Mouse (Mus musculus) C2C12 (cell line): ENCODE results near the gene Tor4a. TPM values are rescaled to one million over a fixed set of nuclear protein-coding genes. Genes with fewer than 3 reads are reported as not detected.

Experiments
- H3K27me3 ChIP-seq: one replicate; pipeline ENCODE4 v1.6.1; 2011; ENCODE audit not compliant: control insufficient read depth, insufficient read depth, insufficient read length
- H3K36me3 ChIP-seq: one replicate; pipeline ENCODE4 v1.6.1; 2011; ENCODE audit not compliant: control insufficient read depth, insufficient read depth
- H3K4me3 ChIP-seq: one replicate; pipeline ENCODE4 v1.5.1; 2011; ENCODE audit warnings: mild to moderate bottlenecking, control low read depth; ENCODE audit not compliant: poor library complexity, insufficient read depth, severe bottlenecking
- H3K79me2 ChIP-seq: one replicate; pipeline ENCODE4 v1.6.1; 2011; ENCODE audit not compliant: control insufficient read depth, insufficient read depth
- H3K79me3 ChIP-seq: one replicate; pipeline ENCODE4 v1.6.1; 2011; ENCODE audit warnings: low read depth, control low read depth
- H3ac ChIP-seq: one replicate; pipeline ENCODE3; 2011; ENCODE audit warnings: low read depth; ENCODE audit not compliant: control insufficient read depth, insufficient read length
- CEBPB ChIP-seq: IDR thresholded peaks from one replicate; pipeline ENCODE4 v1.6.1; 2011; ENCODE audit warnings: low read depth, mild to moderate bottlenecking, control low read depth, moderate library complexity
- CTCF ChIP-seq: IDR thresholded peaks from one replicate; pipeline ENCODE4 v1.5.1; 2011; ENCODE audit not compliant: control insufficient read depth, insufficient read depth, insufficient read length
- FOSL1 ChIP-seq: IDR thresholded peaks from one replicate; pipeline ENCODE4 v1.8.0; 2011; ENCODE audit warnings: mild to moderate bottlenecking, low read length; ENCODE audit not compliant: poor library complexity, insufficient read depth, severe bottlenecking
- MAX ChIP-seq: IDR thresholded peaks from one replicate; pipeline ENCODE4 v1.6.1; 2011; ENCODE audit warnings: mild to moderate bottlenecking, control low read depth
- MYOD1 ChIP-seq: IDR thresholded peaks from one replicate; pipeline ENCODE4 v1.6.1; 2011; ENCODE audit warnings: low read depth; ENCODE audit not compliant: control insufficient read depth, insufficient read length
- MYOG ChIP-seq: IDR thresholded peaks from one replicate; pipeline ENCODE4 v1.6.1; 2011; ENCODE audit not compliant: control insufficient read depth, insufficient read length; ENCODE audit errors: extremely low read depth
- USF1 ChIP-seq: IDR thresholded peaks from one replicate; pipeline ENCODE4 v1.6.1; 2011; ENCODE audit warnings: low read depth, mild to moderate bottlenecking, control low read depth, moderate library complexity
- polyA plus RNA-seq: library from polyadenylated mRNA; unstranded; fragments of >200 nt; fragmentation: generic; extraction: Trizol; gene quantifications from one replicate; pipeline ENCODE4 v1.2.1, GENCODE M21; 2012; ENCODE audit warnings: missing spikeins

Gene Tor4a
- polyA plus RNA-seq, 1 experiment: 15.5 TPM

- no peaks in the 10 kb centered on the region for H3K79me3 ChIP-seq
- H3K4me3 ChIP-seq: no peak overlapping the region
- no peaks in the 10 kb centered on the region for H3K27me3 ChIP-seq
- H3K36me3 ChIP-seq: no peaks in the 10 kb centered on the region
- H3ac ChIP-seq: no peak overlapping the region
- H3K79me2 ChIP-seq: no peaks in the 10 kb centered on the region
- TF ChIP-seq MYOD1 (no peak), USF1 (no peak)
These were observed 26.2 kb downstream of the Tor4a start for GRCm38 (mm10) chr2:25170326-25171100.

- no peak overlapping the region for H3ac ChIP-seq
- TF ChIP-seq MYOD1 (no peak), USF1 (no peak), MYOG (no peak), FOSL1 (no peak), CTCF (no peak)
- H3K79me2 ChIP-seq: no peaks in the 10 kb centered on the region
- H3K36me3 ChIP-seq: no peaks in the 10 kb centered on the region
- no peak overlapping the region for H3K4me3 ChIP-seq
- H3K27me3 ChIP-seq: no peaks in the 10 kb centered on the region
- no peaks in the 10 kb centered on the region for H3K79me3 ChIP-seq
These were observed 26.9 kb downstream of the Tor4a start for GRCm38 (mm10) chr2:25169778-25170177.

GRCm38 (mm10) chr2:25168665-25168978 is 28.1 kb downstream of the Tor4a start:
- no peak for TF ChIP-seq CTCF
- no peak for TF ChIP-seq FOSL1
- no peak for TF ChIP-seq MAX
- no peak for TF ChIP-seq MYOD1
- TF ChIP-seq CEBPB: no peak
- TF ChIP-seq USF1: no peak
- H3K4me3 ChIP-seq: no peak overlapping the region
- peaks cover 7% of the 10 kb centered on the region for H3K27me3 ChIP-seq
- H3ac ChIP-seq: no peak overlapping the region
- H3K79me3 ChIP-seq: no peaks in the 10 kb centered on the region
- no peaks in the 10 kb centered on the region for H3K79me2 ChIP-seq
- H3K36me3 ChIP-seq: no peaks in the 10 kb centered on the region

- TF ChIP-seq MYOD1 (no peak), CTCF (no peak), MYOG (no peak), USF1 (no peak), FOSL1 (no peak), CEBPB (no peak), MAX (no peak)
- peaks cover 12% of the 10 kb centered on the region for H3K27me3 ChIP-seq
These were observed 28.6 kb downstream of the Tor4a start for GRCm38 (mm10) chr2:25167919-25168664.

GRCm38 (mm10) chr2:25167481-25167880 is 29.2 kb downstream of the Tor4a start:
- peaks cover 16% of the 10 kb centered on the region for H3K27me3 ChIP-seq
- TF ChIP-seq USF1 (no peak), MYOD1 (no peak), FOSL1 (no peak), MYOG (no peak), CTCF (no peak), CEBPB (no peak), MAX (no peak)
- no peaks in the 10 kb centered on the region for H3K79me2 ChIP-seq
- H3K79me3 ChIP-seq: no peaks in the 10 kb centered on the region
- H3ac ChIP-seq: no peak overlapping the region
- H3K4me3 ChIP-seq: no peak overlapping the region
- no peaks in the 10 kb centered on the region for H3K36me3 ChIP-seq

More at GRCm38 (mm10) chr2:25167919-25168664, 28.6 kb downstream of the Tor4a start:
- Histone ChIP-seq H3K36me3 (no peaks in the 10 kb centered on the region), H3K79me2 (no peaks in the 10 kb centered on the region), H3K79me3 (no peaks in the 10 kb centered on the region), H3ac (no peak overlapping the region), H3K4me3 (no peak overlapping the region)

- TF ChIP-seq CTCF: peak; percentile 14
- no peak for TF ChIP-seq USF1
- TF ChIP-seq CEBPB: no peak
- peaks cover 4% of the 10 kb centered on the region for H3K27me3 ChIP-seq
- H3K36me3 ChIP-seq: no peaks in the 10 kb centered on the region
- no peak overlapping the region for H3K4me3 ChIP-seq
- no peaks in the 10 kb centered on the region for H3K79me3 ChIP-seq
- H3ac ChIP-seq: no peak overlapping the region
- H3K79me2 ChIP-seq: no peaks in the 10 kb centered on the region
These were observed 39.0 kb downstream of the Tor4a start for GRCm38 (mm10) chr2:25157655-25158054.
